Mouse (Mus musculus) right cerebral cortex, postnatal 36 days (tissue): ENCODE results near the gene Olfr639.
"Not testable (repeated sequence)": the region's sequence is repeated elsewhere in the genome, so short reads cannot be mapped to it uniquely, and the experiment has no call there.

Experiments used
- DNase-seq, 2 experiments: peaks; one replicate each; pipeline ENCODE4 v3.0.0; 2022; ENCODE audit warnings: low spot score in 2 of 2, mixed read lengths in 1 of 2

Gene Olfr639

DNA sequence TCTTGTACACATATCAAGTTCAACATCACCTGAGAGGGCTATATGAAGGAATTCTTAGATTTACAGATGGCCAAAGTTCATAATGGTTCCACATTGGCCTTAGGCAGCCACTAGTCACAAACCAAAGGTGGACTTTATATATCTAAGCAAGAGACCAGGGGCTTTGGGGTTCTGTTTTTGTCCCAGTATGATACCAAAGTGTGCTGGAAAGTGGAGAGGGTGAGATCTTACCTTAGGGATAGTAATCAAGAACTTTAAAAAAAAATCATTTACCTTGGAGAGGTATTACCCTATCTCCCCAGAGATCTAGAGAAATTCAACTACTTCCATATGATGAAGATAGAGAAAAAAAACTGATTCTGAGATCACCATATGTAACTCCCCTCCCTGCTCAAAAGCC, at the start of gene Olfr639:
Gene Olfr639 (minus strand): TSS at position 101 of the 400 bp plus-strand sequence.
- DNase-seq: no peak

DNA sequence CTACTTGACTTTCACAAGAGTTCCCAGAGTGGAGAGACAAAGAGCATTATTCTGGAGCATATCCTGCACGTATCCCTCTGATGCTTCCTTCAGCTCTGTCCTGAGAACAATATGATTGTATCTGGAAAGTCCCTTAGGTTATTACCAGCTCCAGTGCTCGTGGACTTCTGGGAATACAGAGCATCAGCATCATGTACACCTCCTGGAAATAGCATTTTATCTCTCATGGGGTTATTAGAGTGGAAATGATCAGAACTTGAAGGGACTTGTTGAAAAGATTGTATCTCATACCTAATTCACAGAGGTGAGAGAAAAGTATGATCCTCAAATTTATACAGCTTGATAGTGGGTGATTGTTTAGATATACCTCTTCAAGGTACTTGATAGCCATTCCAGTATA, 44.2 kb upstream of the Olfr639 start, which contains the start of gene 4930516K23Rik:
Gene 4930516K23Rik (minus strand): TSS at position 101 of the 400 bp plus-strand sequence.
- DNase-seq: no peak

DNA sequence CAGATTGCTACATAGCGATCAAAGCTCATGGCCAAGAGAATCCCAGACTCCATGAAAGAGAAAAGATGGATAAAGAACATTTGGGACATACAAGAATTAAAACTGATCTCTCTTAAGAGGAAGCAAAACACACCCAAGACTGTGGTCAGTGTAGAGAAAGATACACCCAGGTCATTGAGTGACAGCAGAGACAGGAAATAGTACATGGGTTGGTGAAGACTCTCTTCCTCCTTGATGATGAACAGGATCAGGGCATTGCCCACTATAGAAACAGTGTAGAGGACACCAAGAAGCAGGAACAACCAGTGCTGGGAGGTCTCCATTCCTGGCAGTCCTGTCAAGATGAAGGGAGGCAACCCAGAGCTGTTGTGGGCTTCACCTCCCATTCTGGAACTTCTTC, 42.1 kb upstream of the Olfr639 start:
- no peak for DNase-seq

DNA sequence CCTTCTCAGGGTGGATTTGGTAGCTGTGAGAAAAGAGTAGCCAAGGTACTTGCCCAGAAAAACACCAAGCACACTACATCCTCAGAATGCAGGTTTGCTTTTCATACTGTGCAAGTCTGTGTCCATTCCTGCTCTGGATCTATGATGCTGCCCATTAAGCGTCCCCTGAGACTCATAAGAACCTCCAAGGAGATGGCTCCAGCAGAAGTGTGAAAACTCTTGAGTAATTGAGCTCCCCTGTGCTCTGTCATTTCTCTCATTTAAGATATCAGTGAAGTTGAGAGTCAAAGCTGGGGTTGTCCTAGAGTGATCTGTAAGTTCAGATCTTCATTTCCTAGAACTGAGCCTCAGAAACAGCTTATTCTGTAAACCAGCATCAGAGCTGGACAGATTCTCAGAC, 35.5 kb upstream of the Olfr639 start, which contains the start of gene Olfr642:
Gene Olfr642 (minus strand): TSS at position 101 of the 400 bp plus-strand sequence.
- no peak for DNase-seq

DNA sequence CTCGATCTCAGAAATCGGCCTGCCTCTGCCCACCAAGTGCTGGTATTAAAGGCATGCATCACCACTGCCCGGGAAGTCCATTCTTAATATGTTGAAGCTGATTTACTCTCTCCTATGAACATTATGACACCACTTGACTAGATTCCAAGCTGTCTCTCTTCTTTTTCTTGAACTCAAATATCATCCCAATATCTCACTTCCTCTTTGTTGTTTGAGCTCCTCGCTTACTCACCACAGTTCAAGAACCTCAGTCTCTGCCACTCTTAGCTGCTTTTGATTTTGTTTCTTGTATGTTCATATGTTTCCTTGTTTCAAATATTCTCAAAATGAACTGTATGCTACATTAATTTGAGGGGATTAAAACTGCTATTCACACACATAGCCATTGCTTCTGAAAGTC, 33.6 kb upstream of the Olfr639 start:
- DNase-seq: no peak

DNA sequence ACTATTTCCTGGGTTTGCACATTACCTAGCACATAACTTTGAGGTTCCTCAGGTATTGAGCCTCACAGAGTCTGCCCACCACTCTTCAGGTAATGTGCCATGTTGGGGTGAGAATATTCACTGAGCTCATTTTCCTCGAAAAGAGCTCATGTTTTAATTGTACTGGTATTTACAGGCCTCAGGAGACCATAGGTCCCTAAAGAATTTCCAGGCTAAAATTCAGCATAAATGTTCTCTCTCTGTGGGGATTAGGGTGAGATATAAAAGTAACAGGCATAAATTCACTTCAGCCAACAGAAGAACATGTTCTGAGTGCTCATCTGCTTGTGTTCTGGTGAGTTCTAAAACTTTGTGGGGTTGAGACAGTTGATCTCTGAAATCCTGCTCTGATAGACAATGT, 18.0 kb upstream of the Olfr639 start, which contains the start of gene Olfr641:
Gene Olfr641 (plus strand): TSS at position 301 of the 400 bp plus-strand sequence.
- no peak for DNase-seq

DNA sequence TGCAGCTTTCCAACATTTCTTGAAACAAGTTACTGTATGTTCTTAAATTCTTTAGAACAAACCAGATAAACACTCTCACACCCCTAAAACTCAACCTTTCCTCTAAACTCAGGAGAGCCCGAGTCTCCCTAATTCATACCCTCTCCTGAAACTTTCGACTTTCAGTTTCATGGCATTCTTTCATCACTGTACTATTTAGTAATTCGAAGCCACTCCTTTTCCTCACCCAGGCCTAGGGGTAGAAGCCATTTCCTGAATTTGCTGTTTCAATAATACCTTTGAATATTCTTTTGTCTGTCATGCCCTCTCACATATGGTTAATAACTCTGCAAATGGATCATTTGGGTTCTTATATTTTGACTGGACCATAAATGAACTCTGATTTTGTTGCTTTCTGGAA, 9.9 kb upstream of the Olfr639 start:
- no peak for DNase-seq

DNA sequence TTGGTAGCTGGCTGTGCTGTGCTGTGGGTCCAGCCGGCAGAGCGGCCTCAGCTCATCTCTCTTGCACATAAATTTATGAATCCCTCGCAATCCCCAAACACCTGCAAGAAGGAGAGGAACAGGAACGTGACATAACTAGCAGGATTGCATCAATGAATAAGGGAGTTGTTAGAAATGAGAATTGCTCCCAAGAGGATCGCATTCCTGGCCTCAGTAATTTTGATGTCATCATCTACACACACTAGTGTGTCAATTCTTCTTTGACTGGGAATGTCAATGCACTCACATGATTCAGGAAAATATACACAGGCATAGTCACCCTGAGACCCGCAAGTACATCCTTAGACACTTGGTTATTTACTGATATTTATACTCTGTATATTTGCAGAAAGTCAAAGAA, 8.4 kb upstream of the Olfr639 start, which contains the start of gene Olfr640:
Gene Olfr640 (minus strand): TSS at position 101 of the 400 bp plus-strand sequence.
- DNase-seq: no peak

DNA sequence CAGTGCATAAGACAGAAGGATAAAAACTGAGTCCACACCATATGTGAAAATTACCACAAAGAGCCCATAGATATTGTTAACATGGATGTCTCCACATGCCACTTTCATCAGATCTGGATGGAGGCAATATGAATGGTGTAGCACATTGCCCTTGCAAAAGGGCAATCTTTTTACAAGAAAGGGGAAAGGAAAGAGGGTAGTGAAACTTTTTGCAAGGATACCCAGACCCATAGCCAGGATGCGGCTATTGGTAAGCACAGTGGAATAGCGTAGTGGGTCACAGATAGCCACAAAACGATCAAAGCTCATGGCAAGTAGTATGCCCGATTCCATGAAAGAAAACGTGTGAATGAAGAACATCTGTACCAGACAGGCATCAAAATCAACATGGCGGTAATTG, 4.5 kb upstream of the Olfr639 start:
- no peak for DNase-seq

DNA sequence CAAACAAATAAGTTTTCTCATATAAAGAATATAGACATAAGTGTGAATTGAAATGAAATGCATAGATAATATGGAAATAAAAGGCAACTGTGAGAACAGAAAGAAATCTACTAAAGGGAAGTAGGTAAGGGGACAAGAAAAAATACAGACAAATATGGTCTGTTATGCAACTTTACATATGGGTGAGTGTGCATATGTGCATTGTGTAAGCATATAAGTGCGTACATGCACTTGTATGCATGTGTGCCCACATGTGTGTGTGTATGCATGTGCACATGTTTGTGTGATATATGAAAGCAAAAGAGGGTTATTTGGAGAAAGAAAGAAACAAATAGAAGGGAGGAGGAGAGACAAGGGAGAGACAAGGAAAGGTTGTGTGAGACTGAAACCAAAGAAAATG, 1.9 kb upstream of the Olfr639 start:
- DNase-seq: no peak

DNA sequence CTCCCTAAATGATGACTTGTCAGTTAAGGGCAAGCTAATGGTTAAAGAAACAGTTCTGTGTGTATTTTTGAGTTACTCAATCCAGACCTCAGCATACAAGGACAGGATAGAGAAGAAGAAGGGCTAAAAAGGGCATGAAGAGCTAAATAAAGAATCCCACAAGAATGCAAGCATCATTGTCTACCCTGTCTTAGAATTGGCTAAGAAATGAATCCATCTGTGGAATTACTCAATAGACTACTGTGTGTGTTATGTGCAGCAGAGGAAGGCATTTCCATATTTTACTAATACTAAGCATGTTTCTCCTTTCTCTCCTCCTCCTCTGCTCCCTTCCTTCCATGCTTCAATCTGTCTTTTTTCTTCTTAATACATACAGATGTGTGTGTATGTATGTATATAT, 18.0 kb downstream of the Olfr639 start:
- DNase-seq: no peak

DNA sequence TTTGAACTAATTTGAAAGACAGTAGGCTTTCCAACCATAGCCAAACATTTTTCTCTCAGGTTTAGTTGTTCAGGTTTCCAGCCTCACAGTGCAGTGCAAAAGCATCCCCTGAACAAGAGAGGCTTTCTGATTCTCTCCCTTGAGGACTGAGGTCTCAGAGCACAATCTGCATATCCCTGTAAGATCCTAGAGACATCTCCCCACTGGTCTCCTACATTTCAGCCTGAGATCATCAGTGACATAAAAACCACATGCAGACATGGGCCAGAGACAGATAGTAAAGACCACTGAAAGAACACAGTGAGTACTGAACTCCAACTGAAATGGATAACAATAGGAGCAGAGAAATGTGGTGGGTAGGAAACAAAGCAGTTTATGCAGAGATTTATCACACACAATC, 18.7 kb downstream of the Olfr639 start, which contains the start of gene Olfr638:
Gene Olfr638 (plus strand): TSS at position 301 of the 400 bp plus-strand sequence.
- DNase-seq: no peak

DNA sequence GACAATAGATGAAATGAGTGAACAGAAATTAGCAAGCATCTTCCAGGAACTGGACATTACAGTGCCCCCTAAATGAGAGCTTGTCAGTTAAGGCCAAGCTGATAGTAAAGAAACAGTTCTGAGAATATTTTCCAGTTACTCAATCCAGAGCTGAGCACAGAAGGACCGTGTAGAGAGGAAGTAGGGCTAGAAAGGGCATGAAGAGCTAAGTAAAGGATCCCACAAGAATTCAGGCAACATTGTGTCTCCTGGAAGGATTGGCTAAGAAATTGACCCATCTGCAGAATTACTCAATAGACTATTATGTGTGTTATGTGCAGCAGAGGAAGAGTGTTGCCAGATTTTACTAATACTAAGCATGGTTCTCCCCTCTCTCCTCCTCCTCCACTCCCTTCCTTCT, 45.3 kb downstream of the Olfr639 start:
- no peak for DNase-seq

DNA sequence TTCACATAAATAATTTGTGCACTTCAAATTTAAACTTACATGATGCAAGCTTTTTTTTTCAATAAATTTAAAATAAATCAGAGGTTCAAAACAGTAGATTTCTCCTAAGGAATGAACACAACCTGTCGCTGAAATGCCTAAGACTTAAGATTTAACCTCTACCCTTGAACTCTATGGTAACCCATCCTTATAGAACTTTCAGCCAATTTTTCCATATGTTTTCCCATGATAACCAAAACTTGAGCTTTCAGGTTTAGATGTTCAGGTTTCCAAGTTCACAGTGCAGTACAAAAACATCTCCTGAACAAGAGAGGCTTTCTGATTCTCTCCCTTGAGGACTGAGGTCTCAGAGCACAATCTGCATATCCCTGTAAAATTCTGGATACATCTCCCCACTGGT, 46.3 kb downstream of the Olfr639 start, which contains the start of gene Olfr635:
Gene Olfr635 (plus strand): TSS at position 301 of the 400 bp plus-strand sequence.
- DNase-seq: no peak

DNA sequence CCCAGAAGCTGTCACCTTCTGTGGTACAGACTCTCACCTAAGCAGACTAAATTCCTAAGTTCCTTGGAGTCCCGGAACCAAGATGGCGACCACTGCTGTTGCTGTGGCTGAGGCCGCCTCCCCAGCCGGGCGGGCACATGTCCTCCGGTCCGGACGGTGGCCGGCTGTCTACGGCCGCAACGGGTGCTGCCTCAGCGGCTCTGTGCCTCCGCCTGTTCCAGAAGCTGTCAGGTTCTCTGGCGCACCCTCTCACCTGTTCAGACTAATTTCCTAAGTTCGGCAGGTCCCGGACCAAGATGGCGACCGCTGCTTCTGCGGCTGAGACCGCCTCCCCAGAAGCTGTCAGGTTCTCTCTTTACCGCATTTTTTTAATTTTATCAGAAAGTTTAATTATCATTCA, 50.2 kb downstream of the Olfr639 start:
- not testable (repeated sequence) for DNase-seq
